Mouse (Mus musculus) hindbrain, postnatal 0 days (tissue): ENCODE measurements at regions not wholly inside any gene's neighbourhood (a gene's known extent, or its start where the extent isn't known, plus 50 kb on each side); places are given as distances from the start of the nearest gene placed in this dataset.

Source experiments
- ATAC-seq: fragments of 200-750 bp; cut with Nextera tagmentation; 2 replicates; pipeline ENCODE4 v1.8.0; 2017; ENCODE audit warnings: mild to moderate bottlenecking, moderate TSS enrichment, moderate library complexity
- DNase-seq: peaks from one replicate; pipeline ENCODE4 v3.0.0-alpha.2; 2015; ENCODE audit warnings: low spot score
- H3K27ac ChIP-seq: fragments of 300-500 bp; sonication (generic); 2 replicates; pipeline ENCODE4 v1.5.1; 2014; ENCODE audit warnings: mild to moderate bottlenecking
- H3K27me3 ChIP-seq: fragments of 300-500 bp; sonication (generic); 2 replicates; pipeline ENCODE4 v1.6.1; 2014; ENCODE audit warnings: low read length, mixed read lengths; ENCODE audit not compliant: insufficient read depth
- H3K36me3 ChIP-seq: fragments of 300-500 bp; sonication (generic); 2 replicates; pipeline ENCODE4 v1.6.1; 2014; ENCODE audit warnings: low read length, mixed read lengths; ENCODE audit not compliant: insufficient read depth
- H3K4me1 ChIP-seq: fragments of 300-500 bp; sonication (generic); 2 replicates; pipeline ENCODE4 v1.6.1; 2014; ENCODE audit warnings: antibody characterized with exemption, low read length, mixed read lengths; ENCODE audit not compliant: insufficient read depth
- H3K4me2 ChIP-seq: fragments of 300-500 bp; sonication (generic); 2 replicates; pipeline ENCODE4 v1.6.1; 2014; ENCODE audit warnings: low read depth, mild to moderate bottlenecking, low read length, moderate library complexity, mixed read lengths
- H3K4me3 ChIP-seq: fragments of 300-500 bp; sonication (generic); 2 replicates; pipeline ENCODE4 v1.5.1; 2014; ENCODE audit warnings: low read length
- H3K9ac ChIP-seq: fragments of 300-500 bp; sonication (generic); replicated peaks from 2 replicates; pipeline ENCODE4 v1.6.1; 2014; ENCODE audit warnings: mild to moderate bottlenecking, low read length, moderate library complexity, mixed read lengths
- H3K9me3 ChIP-seq: fragments of 300-500 bp; sonication (generic); 2 replicates; pipeline ENCODE4 v1.6.1; 2016; ENCODE audit warnings: low read length, mixed read lengths
- CTCF ChIP-seq: IDR thresholded peaks from 2 replicates; pipeline ENCODE4 v1.5.1; 2016; ENCODE audit warnings: antibody characterized with exemption, control low read depth, low read depth
- WGBS: fragments of 180-500 bp; shearing (Covaris S2); extraction: QIAGEN DNeasy Blood & Tissue Kit; methylation state at CpG from one replicate; pipeline ENCODE4 v1.1.7; 2014; 5-methylcytosine and 5-hydroxymethylcytosine counted together

DNA sequence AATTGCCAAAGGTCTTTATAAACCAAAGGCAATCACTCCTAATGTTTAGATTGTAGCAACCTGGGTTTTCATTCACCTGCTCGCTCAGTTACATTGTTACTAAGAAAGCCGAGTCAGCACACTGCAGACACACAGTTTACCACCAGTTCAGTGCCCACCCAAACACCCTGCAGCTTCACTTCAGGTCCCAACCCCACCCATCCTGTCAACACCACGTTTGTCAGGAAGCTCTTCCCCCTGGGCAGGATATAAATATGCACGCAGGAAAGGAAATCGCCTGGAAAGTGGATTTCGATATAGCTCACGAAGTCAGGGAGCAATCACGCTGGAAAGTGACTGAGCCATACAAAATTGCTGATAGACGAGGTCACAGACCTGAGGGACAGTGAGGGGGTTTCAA lies 70.1 kb upstream of the Osbpl8 start:
- Histone ChIP-seq H3K9ac (no peak overlapping the region), H3K4me2 (no peak overlapping the region), H3K4me1 (no peaks in the 10 kb centered on the region), H3K36me3 (no peaks in the 10 kb centered on the region), H3K4me3 (no peak overlapping the region), H3K9me3 (no peaks in the 10 kb centered on the region), H3K27ac (no peak overlapping the region), H3K27me3 (no peaks in the 10 kb centered on the region)
- DNase-seq: no peak
- ATAC-seq: no peak
- no peak for TF ChIP-seq CTCF
- WGBS: 53% methylated on average over 9 of the region's 9 CpGs

GRCm38 (mm10) chr10:111089382-111089781 lies 75.2 kb upstream of the Osbpl8 start:
- Histone ChIP-seq H3K27ac (no peak overlapping the region), H3K4me2 (no peak overlapping the region), H3K27me3 (no peaks in the 10 kb centered on the region), H3K9ac (no peak overlapping the region), H3K4me3 (no peak overlapping the region), H3K4me1 (no peaks in the 10 kb centered on the region), H3K36me3 (no peaks in the 10 kb centered on the region), H3K9me3 (no peaks in the 10 kb centered on the region)
- WGBS: 47% methylated on average over 5 of the region's 5 CpGs
- no peak for TF ChIP-seq CTCF
- ATAC-seq: no peak
- DNase-seq: no peak

GRCm38 (mm10) chr10:111085561-111085960 lies 75.6 kb upstream of the Zdhhc17 start:
- H3K4me3 ChIP-seq: no peak overlapping the region
- H3K4me1 ChIP-seq: no peaks in the 10 kb centered on the region
- no peak for TF ChIP-seq CTCF
- ATAC-seq: no peak
- DNase-seq: no peak
- WGBS: 88% methylated on average over 8 of the region's 8 CpGs
- no peaks in the 10 kb centered on the region for H3K36me3 ChIP-seq
- H3K4me2 ChIP-seq: no peak overlapping the region
- H3K27ac ChIP-seq: no peak overlapping the region
- no peaks in the 10 kb centered on the region for H3K9me3 ChIP-seq
- no peak overlapping the region for H3K9ac ChIP-seq
- no peaks in the 10 kb centered on the region for H3K27me3 ChIP-seq

DNA sequence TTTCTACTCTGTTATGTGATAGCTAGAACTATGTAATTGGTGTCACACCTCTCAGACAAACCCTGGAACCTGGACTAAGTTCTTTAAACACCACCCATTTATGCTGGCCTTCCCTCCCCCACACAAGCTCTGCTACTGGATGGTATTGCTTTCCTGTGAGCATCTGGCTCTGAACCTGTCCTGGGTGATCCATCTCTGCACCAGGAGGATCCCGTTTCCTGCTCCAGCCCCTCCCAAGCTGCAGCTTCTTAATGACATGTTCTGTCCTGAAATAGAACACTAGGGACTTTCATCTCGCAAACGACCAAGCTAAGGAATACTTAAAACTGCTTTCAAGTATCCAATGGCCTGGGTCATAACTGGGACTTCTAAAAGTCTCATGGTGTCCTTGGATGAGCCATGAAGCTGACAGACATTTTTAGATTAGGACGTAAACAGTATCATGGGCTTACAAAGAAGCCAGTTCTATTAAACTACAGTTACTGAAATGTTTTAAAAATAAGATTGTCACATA lies 74.4 kb upstream of the Zdhhc17 start:
- ATAC-seq (no peak), DNase-seq (no peak)
- Histone ChIP-seq H3K4me1 (no peaks in the 10 kb centered on the region), H3K9me3 (no peaks in the 10 kb centered on the region), H3K4me2 (no peak overlapping the region), H3K36me3 (no peaks in the 10 kb centered on the region), H3K27me3 (no peaks in the 10 kb centered on the region), H3K9ac (no peak overlapping the region), H3K4me3 (no peak overlapping the region), H3K27ac (no peak overlapping the region)
- WGBS: 52% methylated on average over 4 of the region's 4 CpGs
- TF ChIP-seq CTCF: no peak

DNA sequence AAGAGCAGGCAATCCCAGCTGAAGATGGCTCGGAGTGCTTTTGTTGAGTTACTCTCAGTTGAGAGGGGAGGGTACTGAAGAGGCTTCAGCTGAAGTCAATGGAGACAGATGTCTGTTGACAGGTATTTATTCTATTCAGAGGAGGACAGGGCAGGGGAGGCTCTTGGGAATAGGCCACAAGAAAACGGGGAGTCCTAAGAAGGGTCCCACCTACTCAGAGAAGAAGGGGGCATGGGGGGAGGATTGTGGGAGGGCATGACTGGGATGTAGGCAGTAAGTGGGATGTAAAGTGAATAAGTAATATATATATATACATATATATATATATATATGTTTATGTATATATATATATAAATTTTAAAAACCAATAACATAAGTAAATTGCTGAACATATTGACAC lies 73.9 kb upstream of the Zdhhc17 start:
- Histone ChIP-seq H3K9me3 (no peaks in the 10 kb centered on the region), H3K9ac (no peak overlapping the region), H3K27me3 (no peaks in the 10 kb centered on the region), H3K4me2 (no peak overlapping the region), H3K4me1 (no peaks in the 10 kb centered on the region), H3K36me3 (no peaks in the 10 kb centered on the region), H3K4me3 (no peak overlapping the region), H3K27ac (no peak overlapping the region)
- ATAC-seq: peak; percentile 49; the same call in 1 of the 2 replicates
- DNase-seq: no peak
- no peak for TF ChIP-seq CTCF
- WGBS: 23% methylated on average over 2 of the region's 2 CpGs

GRCm38 (mm10) chr10:111083338-111083737 lies 73.4 kb upstream of the Zdhhc17 start:
- Histone ChIP-seq H3K4me1 (no peaks in the 10 kb centered on the region), H3K4me3 (no peak overlapping the region), H3K9ac (no peak overlapping the region), H3K4me2 (no peak overlapping the region), H3K36me3 (no peaks in the 10 kb centered on the region), H3K9me3 (no peaks in the 10 kb centered on the region), H3K27me3 (no peaks in the 10 kb centered on the region), H3K27ac (no peak overlapping the region)
- 12% methylated on average over 4 of the region's 4 CpGs for WGBS
- TF ChIP-seq CTCF: peak; percentile 48
- DNase-seq (peak; percentile 73), ATAC-seq (peak; percentile 64; the same call in 1 of the 2 replicates)

DNA sequence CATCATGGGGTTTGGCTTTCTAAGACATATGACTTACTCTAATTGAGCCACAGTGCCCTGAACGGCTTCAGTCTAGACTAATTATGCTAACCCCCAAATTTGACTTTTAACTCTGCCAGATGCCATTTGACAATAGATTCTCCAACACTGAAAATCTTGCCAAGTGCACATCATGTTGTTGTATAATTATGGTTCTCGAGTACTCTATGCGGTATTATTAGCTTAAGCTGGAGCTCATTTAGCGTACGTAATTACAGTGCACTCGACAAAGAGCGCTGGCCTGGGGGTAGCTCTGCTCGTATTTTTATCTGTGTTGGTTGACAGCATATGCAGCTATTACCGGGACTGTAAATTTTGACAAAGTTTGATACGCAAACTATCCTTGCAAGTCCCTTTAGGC lies 70.4 kb upstream of the Zdhhc17 start:
- no peaks in the 10 kb centered on the region for H3K4me1 ChIP-seq
- no peak overlapping the region for H3K4me2 ChIP-seq
- H3K9ac ChIP-seq: no peak overlapping the region
- WGBS: 37% methylated on average over 10 of the region's 10 CpGs
- H3K27ac ChIP-seq: no peak overlapping the region
- peak; percentile 47 for DNase-seq
- ATAC-seq: no peak
- no peak for TF ChIP-seq CTCF
- no peaks in the 10 kb centered on the region for H3K36me3 ChIP-seq
- no peak overlapping the region for H3K4me3 ChIP-seq
- H3K27me3 ChIP-seq: no peaks in the 10 kb centered on the region
- H3K9me3 ChIP-seq: no peaks in the 10 kb centered on the region
